Mouse (Mus musculus): ENCODE data around the gene Cyb561d1. TPM values are rescaled to one million over a fixed set of nuclear protein-coding genes. Genes with fewer than 3 reads are reported as not detected.
A peak's percentile ranks its signal among the peaks of the same experiment; 100 is the strongest.

Gene Cyb561d1
- polyA plus RNA-seq, 1 experiment from 2014 or later = 2.9 TPM

GRCm38 (mm10) chr3:108185460-108186097, 15.4 kb downstream of the Cyb561d1 start:
- Histone ChIP-seq H3K4me2 (ENCODE audit: low read length) (peak overlapping the region; percentile 83), H3K4me1 (ENCODE audit: control insufficient read depth, insufficient read depth, low read length) (0 out of 2 replicates have a peak, but pooled peaks cover 7% of the 10 kb centered on the region), H3K9ac (ENCODE audit: low read length) (peak overlapping the region; percentile 82), H3K27me3 (replicated peaks; ENCODE audit: control insufficient read depth, insufficient read depth, low read length) (no peaks in the 10 kb centered on the region), H3K9me3 (replicated peaks; ENCODE audit: control insufficient read depth, low read length) (no peaks in the 10 kb centered on the region), H3K36me3 (ENCODE audit: control insufficient read depth, insufficient read depth, low read length) (peaks cover 5% of the 10 kb centered on the region; the same call in 1 of the 2 replicates), H3K27ac (ENCODE audit: low read depth, low read length) (no peak overlapping the region), H3K4me3 (ENCODE audit: low read depth, low read length) (peak overlapping the region; percentile 72)
- WGBS = 3% methylated on average over 16 of the region's 16 CpGs
- DNase-seq (ENCODE audit: low spot score) (no peak), ATAC-seq (peak; percentile 44; the same call in 1 of the 2 replicates)

- Histone ChIP-seq H3K4me1 (ENCODE audit: control insufficient read depth, insufficient read depth, low read length) (0 out of 2 replicates have a peak, but pooled peaks cover 7% of the 10 kb centered on the region), H3K9me3 (replicated peaks; ENCODE audit: control insufficient read depth, low read length) (no peaks in the 10 kb centered on the region), H3K4me2 (ENCODE audit: low read length) (no peak overlapping the region), H3K36me3 (ENCODE audit: control insufficient read depth, insufficient read depth, low read length) (peaks cover 5% of the 10 kb centered on the region; the same call in 1 of the 2 replicates), H3K27me3 (replicated peaks; ENCODE audit: control insufficient read depth, insufficient read depth, low read length) (no peaks in the 10 kb centered on the region), H3K9ac (ENCODE audit: low read length) (no peak overlapping the region), H3K4me3 (ENCODE audit: low read depth, low read length) (no peak overlapping the region), H3K27ac (ENCODE audit: low read depth, low read length) (no peak overlapping the region)
- ATAC-seq (no peak), DNase-seq (ENCODE audit: low spot score) (no peak)
- WGBS = 88% methylated on average over 3 of the region's 3 CpGs
These were observed 16.3 kb downstream of the Cyb561d1 start for GRCm38 (mm10) chr3:108184742-108185141.

- Histone ChIP-seq H3K9ac (ENCODE audit: low read length) (no peak overlapping the region), H3K27ac (ENCODE audit: low read depth, low read length) (no peak overlapping the region), H3K36me3 (ENCODE audit: control insufficient read depth, insufficient read depth, low read length) (no peaks in the 10 kb centered on the region), H3K9me3 (replicated peaks; ENCODE audit: control insufficient read depth, low read length) (no peaks in the 10 kb centered on the region), H3K4me3 (ENCODE audit: low read depth, low read length) (no peak overlapping the region), H3K27me3 (replicated peaks; ENCODE audit: control insufficient read depth, insufficient read depth, low read length) (no peaks in the 10 kb centered on the region), H3K4me1 (ENCODE audit: control insufficient read depth, insufficient read depth, low read length) (peaks cover 3% of the 10 kb centered on the region), H3K4me2 (ENCODE audit: low read length) (no peak overlapping the region)
- ATAC-seq = no peak
- 14% methylated on average over 2 of the region's 2 CpGs for WGBS
- no peak for DNase-seq (ENCODE audit: low spot score)
These were observed 20.5 kb downstream of the Cyb561d1 start for GRCm38 (mm10) chr3:108180514-108180913.

- WGBS = 77% methylated on average over 7 of the region's 7 CpGs
- H3K4me3 ChIP-seq (ENCODE audit: low read depth, low read length) = no peak overlapping the region
- H3K9ac ChIP-seq (ENCODE audit: low read length) = no peak overlapping the region
- H3K9me3 ChIP-seq (replicated peaks; ENCODE audit: control insufficient read depth, low read length) = no peaks in the 10 kb centered on the region
- no peaks in the 10 kb centered on the region for H3K36me3 ChIP-seq (ENCODE audit: control insufficient read depth, insufficient read depth, low read length)
- H3K4me1 ChIP-seq (ENCODE audit: control insufficient read depth, insufficient read depth, low read length) = peaks cover 15% of the 10 kb centered on the region
- H3K27ac ChIP-seq (ENCODE audit: low read depth, low read length) = no peak overlapping the region
- H3K27me3 ChIP-seq (replicated peaks; ENCODE audit: control insufficient read depth, insufficient read depth, low read length) = no peaks in the 10 kb centered on the region
- DNase-seq (ENCODE audit: low spot score) (no peak), ATAC-seq (no peak)
- no peak overlapping the region for H3K4me2 ChIP-seq (ENCODE audit: low read length)
These were observed 22.0 kb downstream of the Cyb561d1 start for GRCm38 (mm10) chr3:108178756-108179715.

GRCm38 (mm10) chr3:108174672-108175531, 26.1 kb downstream of the Cyb561d1 start:
- Histone ChIP-seq H3K9ac (ENCODE audit: low read length) (peak overlapping the region; percentile 40; the same call in 1 of the 2 replicates), H3K36me3 (ENCODE audit: control insufficient read depth, insufficient read depth, low read length) (no peaks in the 10 kb centered on the region)

GRCm38 (mm10) chr3:108169199-108169598, 31.8 kb downstream of the Cyb561d1 start:
- H3K27me3 ChIP-seq (replicated peaks; ENCODE audit: control insufficient read depth, insufficient read depth, low read length) = no peaks in the 10 kb centered on the region
- ATAC-seq = no peak
- H3K9me3 ChIP-seq (replicated peaks; ENCODE audit: control insufficient read depth, low read length) = no peaks in the 10 kb centered on the region
- DNase-seq (ENCODE audit: low spot score) = no peak
- WGBS = 41% methylated on average over 3 of the region's 3 CpGs
- H3K36me3 ChIP-seq (ENCODE audit: control insufficient read depth, insufficient read depth, low read length) = no peaks in the 10 kb centered on the region
- H3K4me2 ChIP-seq (ENCODE audit: low read length) = no peak overlapping the region
- peaks cover 23% of the 10 kb centered on the region for H3K4me1 ChIP-seq (ENCODE audit: control insufficient read depth, insufficient read depth, low read length)
- H3K27ac ChIP-seq (ENCODE audit: low read depth, low read length) = no peak overlapping the region
- no peak overlapping the region for H3K4me3 ChIP-seq (ENCODE audit: low read depth, low read length)
- H3K9ac ChIP-seq (ENCODE audit: low read length) = peak overlapping the region; percentile 37

More at GRCm38 (mm10) chr3:108174672-108175531, 26.1 kb downstream of the Cyb561d1 start:
- Histone ChIP-seq H3K27ac (ENCODE audit: low read depth, low read length) (peak overlapping the region; percentile 78), H3K4me1 (ENCODE audit: control insufficient read depth, insufficient read depth, low read length) (peaks cover 17% of the 10 kb centered on the region), H3K4me3 (ENCODE audit: low read depth, low read length) (no peak overlapping the region), H3K9me3 (replicated peaks; ENCODE audit: control insufficient read depth, low read length) (no peaks in the 10 kb centered on the region), H3K27me3 (replicated peaks; ENCODE audit: control insufficient read depth, insufficient read depth, low read length) (no peaks in the 10 kb centered on the region), H3K4me2 (ENCODE audit: low read length) (peak overlapping the region; percentile 15; the same call in 1 of the 2 replicates)
- DNase-seq (ENCODE audit: low spot score) (peak; percentile 95), ATAC-seq (peak; percentile 96)
- WGBS = 10% methylated on average over 14 of the region's 14 CpGs

- Histone ChIP-seq H3K27me3 (replicated peaks; ENCODE audit: control insufficient read depth, insufficient read depth, low read length) (no peaks in the 10 kb centered on the region), H3K27ac (ENCODE audit: low read depth, low read length) (no peak overlapping the region), H3K9ac (ENCODE audit: low read length) (no peak overlapping the region), H3K9me3 (replicated peaks; ENCODE audit: control insufficient read depth, low read length) (no peaks in the 10 kb centered on the region), H3K4me1 (ENCODE audit: control insufficient read depth, insufficient read depth, low read length) (peaks cover 20% of the 10 kb centered on the region), H3K36me3 (ENCODE audit: control insufficient read depth, insufficient read depth, low read length) (no peaks in the 10 kb centered on the region), H3K4me2 (ENCODE audit: low read length) (no peak overlapping the region), H3K4me3 (ENCODE audit: low read depth, low read length) (no peak overlapping the region)
- ATAC-seq = no peak
- DNase-seq (ENCODE audit: low spot score) = no peak
- 37% methylated on average over 14 of the region's 14 CpGs for WGBS
These were observed 33.5 kb downstream of the Cyb561d1 start for GRCm38 (mm10) chr3:108167499-108167898.

- Histone ChIP-seq H3K9me3 (replicated peaks; ENCODE audit: control insufficient read depth, low read length) (no peaks in the 10 kb centered on the region), H3K4me1 (ENCODE audit: control insufficient read depth, insufficient read depth, low read length) (peaks cover 20% of the 10 kb centered on the region), H3K4me2 (ENCODE audit: low read length) (no peak overlapping the region), H3K4me3 (ENCODE audit: low read depth, low read length) (no peak overlapping the region), H3K27ac (ENCODE audit: low read depth, low read length) (peak overlapping the region; percentile 64), H3K9ac (ENCODE audit: low read length) (no peak overlapping the region), H3K36me3 (ENCODE audit: control insufficient read depth, insufficient read depth, low read length) (no peaks in the 10 kb centered on the region), H3K27me3 (replicated peaks; ENCODE audit: control insufficient read depth, insufficient read depth, low read length) (no peaks in the 10 kb centered on the region)
- peak; percentile 73 for ATAC-seq
- peak; percentile 75 for DNase-seq (ENCODE audit: low spot score)
- 2% methylated on average over 8 of the region's 11 CpGs for WGBS
These were observed 34.4 kb downstream of the Cyb561d1 start for GRCm38 (mm10) chr3:108166486-108167211.

Measured in forebrain, embryonic 14.5 days (tissue).